In the genomic region with DNA sequence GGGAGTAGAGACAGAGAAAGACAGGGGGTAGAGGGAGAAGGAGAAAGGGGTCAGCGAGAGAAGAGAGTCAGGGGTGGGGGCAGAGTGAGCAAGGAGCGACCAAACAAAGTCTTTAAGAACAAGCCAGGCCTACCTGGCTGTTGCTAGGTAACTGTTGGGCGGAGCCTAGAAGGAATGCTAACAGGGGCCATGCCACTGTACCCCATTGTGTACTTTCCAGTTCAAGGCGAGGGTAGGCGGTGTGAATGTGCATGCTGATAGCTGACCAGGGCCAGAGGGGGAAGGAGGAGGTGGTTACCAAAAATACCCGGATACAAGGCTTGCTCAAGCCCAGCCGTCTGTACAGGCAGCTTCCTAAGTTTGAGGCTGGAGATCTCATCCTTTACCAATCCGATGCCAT, we compare ENCODE assay signal across 34 mouse cellular contexts. TPM values are rescaled to one million over a fixed set of nuclear protein-coding genes. Genes with fewer than 3 reads are reported as not detected.
"Had no signal": no experiment of that assay in that cellular context is flagged by ENCODE, and none has a peak within 500 bp of the region (broad histone marks: within the 10 kb centered on the region; RNA-seq: fewer than 3 reads in every experiment).

No protein-coding gene starts in this region.

- H3K27me3 ChIP-seq: heart, embryonic 12.5 days; hindbrain, embryonic 12.5 days; intestine, embryonic 15.5 days; limb, embryonic 13.5 days; limb, embryonic 15.5 days; liver, embryonic 12.5 days had no signal

- H3K9ac ChIP-seq: heart, embryonic 12.5 days; hindbrain, embryonic 12.5 days; hindbrain, embryonic 14.5 days; intestine, embryonic 15.5 days; kidney, embryonic 15.5 days; limb, embryonic 13.5 days; limb, embryonic 15.5 days; liver, embryonic 12.5 days; liver, embryonic 14.5 days had no signal

- H3K4me3 ChIP-seq: gastrocnemius, adult 2 months; heart, embryonic 10.5 days; heart, embryonic 12.5 days; hindbrain, embryonic 12.5 days; intestine, embryonic 15.5 days; kidney, embryonic 15.5 days; limb, embryonic 13.5 days; limb, embryonic 15.5 days; liver, embryonic 12.5 days had no signal

- H3K27ac ChIP-seq: gastrocnemius, adult 2 months; heart, embryonic 10.5 days; hindbrain, embryonic 12.5 days; intestine, embryonic 15.5 days; kidney, embryonic 15.5 days; kidney, postnatal 0 days; limb, embryonic 13.5 days; limb, embryonic 15.5 days; liver, embryonic 12.5 days; liver, embryonic 14.5 days had no signal

- DNase-seq: gastrocnemius, adult 2 months; gastrocnemius, postnatal 10 days; gastrocnemius, postnatal 25 days; heart, adult 18-20 months; heart, postnatal 10 days; heart, postnatal 36 days; kidney, adult 18-20 months; kidney, adult 8-10 months; kidney, postnatal 14 days; kidney, postnatal 36 days; layer of hippocampus, postnatal 36 days; left cerebral cortex, postnatal 4 days had no signal

- H3K9me3 ChIP-seq: hindbrain, embryonic 12.5 days; intestine, embryonic 15.5 days; limb, embryonic 15.5 days; liver, embryonic 12.5 days had no signal

- H3K36me3 ChIP-seq: heart, embryonic 10.5 days; heart, embryonic 12.5 days; hindbrain, embryonic 12.5 days; intestine, embryonic 15.5 days; kidney, embryonic 15.5 days; limb, embryonic 13.5 days; limb, embryonic 15.5 days; liver, embryonic 12.5 days had no signal

RNA-seq across cellular contexts. Expression of gene Tmprss13, which starts 17.1 kb away (rescaled TPM):
- total RNA-seq: granulocyte monocyte progenitor cell, adult 5-6 weeks; hematopoietic stem cell, adult 5-6 weeks; layer of hippocampus, adult 18-20 months; layer of hippocampus, postnatal 14 days; layer of hippocampus, postnatal 36 days; left cerebral cortex, adult 18-20 months; left cerebral cortex, adult 8-10 months; left cerebral cortex, postnatal 10 days; left cerebral cortex, postnatal 25 days; left cerebral cortex, postnatal 4 days; liver, adult 2 months had no signal
- polyA plus RNA-seq: frontal cortex, adult 2 months; heart, embryonic 12.5 days; hindbrain, embryonic 14.5 days; large intestine, adult 2 months; liver, adult 2 months; liver, embryonic 12.5 days; liver, embryonic 14.5 days had no signal
